Mouse (Mus musculus): Measurements from ENCODE around the gene Gse1.

DNA sequence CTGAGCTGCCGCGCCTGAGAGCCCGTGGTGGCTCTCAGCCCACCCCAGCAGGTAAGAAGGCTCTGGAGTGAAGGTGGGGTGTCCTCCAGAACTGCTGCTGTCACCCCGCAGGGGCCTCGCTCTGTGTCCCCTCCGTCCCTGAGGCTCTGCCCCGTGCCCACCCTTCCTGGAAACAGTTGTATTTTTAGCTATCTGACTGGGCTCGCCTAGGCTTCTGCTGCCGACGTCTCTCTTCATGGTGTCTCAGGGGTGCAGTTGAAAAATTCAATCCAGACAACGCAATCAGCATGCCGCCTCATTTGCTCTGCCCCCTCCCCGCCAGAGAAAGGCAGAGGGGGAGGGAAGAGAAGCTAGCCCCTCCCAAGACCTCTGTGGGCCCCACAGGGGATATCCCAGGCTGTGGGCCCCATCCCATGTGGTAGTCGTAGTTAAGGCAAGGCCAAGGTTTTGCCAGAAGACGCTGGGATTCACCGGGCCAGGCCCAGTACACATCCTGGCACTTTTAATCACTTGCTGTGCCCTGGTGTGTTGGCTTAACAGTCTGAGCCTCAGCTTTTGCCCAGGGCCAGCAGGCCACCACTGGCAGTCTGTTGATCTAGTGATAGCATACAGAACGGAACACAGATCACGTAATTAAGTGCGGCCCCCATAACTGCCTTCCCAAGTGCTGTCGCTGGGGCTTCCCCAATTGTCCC is 328.1 kb downstream of the Gse1 start:
- TF ChIP-seq CTCF (conservative IDR thresholded peaks at IDR 0.05; ENCODE audit: low read length) (no peak), POU5F1 (IDR thresholded peaks at IDR 0.05; ENCODE audit: borderline replicate concordance, low read length) (no peak)

Data from E14TG2a.4 (cell line).